Mouse (Mus musculus) right cerebral cortex, postnatal 36 days (tissue): Measurements from ENCODE around the gene Lmf1.

ENCODE experiments used
- DNase-seq, 2 experiments: peaks; one replicate each; pipeline ENCODE4 v3.0.0; 2022; ENCODE audit warnings: low spot score in 2 of 2, mixed read lengths in 1 of 2

The Lmf1 gene

GRCm38 (mm10) chr17:25568206-25568605 lies 10.7 kb upstream of the Lmf1 start:
- no peak for DNase-seq

- DNase-seq = no peak
Observed at GRCm38 (mm10) chr17:25568880-25569279, 10.0 kb upstream of the Lmf1 start.

GRCm38 (mm10) chr17:25569833-25570647 lies 8.8 kb upstream of the Lmf1 start:
- DNase-seq = no peak

GRCm38 (mm10) chr17:25570648-25571452 lies 8.0 kb upstream of the Lmf1 start, which contains the start of gene Sox8:
TSS of gene Sox8 (minus strand) at chr17:25570686.
- DNase-seq = peak; percentile 90 to 91

- DNase-seq = no peak
Observed at GRCm38 (mm10) chr17:25571453-25571820, 7.4 kb upstream of the Lmf1 start.

DNA sequence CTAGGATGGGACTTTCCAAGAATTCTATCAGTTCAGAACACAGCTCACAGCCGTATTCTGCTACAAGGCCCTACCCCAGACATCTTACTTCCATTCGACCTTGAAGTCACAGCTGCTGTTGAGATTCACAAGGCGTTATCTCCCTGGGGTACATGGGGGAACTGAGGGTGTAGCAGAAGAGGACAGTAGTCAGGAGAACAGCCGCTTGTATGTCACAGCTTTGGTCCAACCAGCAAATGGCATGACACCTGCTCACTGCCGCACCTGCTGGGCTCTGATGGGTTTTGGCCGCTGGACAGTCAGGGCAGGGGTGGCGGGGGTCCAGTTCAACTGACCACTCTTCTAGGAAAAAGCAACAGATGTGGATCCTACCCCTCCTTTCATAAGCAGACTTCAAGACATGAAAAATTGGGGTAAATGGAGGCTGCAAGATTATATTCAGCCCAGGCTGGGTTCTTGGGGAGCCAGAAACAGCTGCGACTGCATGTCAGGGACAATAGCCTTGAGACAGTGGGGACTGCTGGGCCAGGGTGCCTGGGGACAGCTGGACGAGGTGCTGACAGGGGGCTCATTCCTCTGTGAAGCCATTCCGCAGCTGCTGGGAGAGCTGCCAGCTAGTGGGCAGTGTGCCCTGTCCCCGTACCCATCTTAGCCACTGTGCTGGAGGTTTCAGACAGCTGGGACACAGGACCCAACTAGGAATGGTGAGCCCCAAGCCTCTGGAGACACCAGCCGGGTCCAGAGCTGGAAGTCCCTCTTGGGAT lies 3.5 kb upstream of the Lmf1 start:
- DNase-seq = no peak

GRCm38 (mm10) chr17:25576034-25576433 lies 2.9 kb upstream of the Lmf1 start:
- no peak for DNase-seq

DNA sequence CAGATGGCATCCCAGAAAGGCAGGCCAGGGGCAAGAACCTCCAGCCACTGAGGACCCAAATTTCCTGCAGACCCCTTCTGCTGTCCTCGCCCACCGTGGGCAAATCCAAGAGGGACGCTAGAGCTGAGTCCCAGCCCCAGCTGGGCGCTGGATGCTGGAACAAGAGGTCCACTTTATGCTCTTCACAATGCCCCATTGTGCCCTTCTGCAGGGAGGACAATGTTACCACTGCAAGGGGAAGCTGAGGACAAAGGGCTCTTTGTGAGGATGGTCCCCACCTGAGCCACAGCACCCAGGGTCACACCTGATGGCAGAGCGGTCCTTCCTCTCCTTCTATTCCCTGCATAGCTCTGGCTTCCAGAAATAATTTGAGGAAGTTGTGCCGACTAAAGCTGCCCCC lies 1.6 kb upstream of the Lmf1 start:
- DNase-seq = no peak

- DNase-seq = no peak
Observed at GRCm38 (mm10) chr17:25577702-25578101, 1.2 kb upstream of the Lmf1 start.

- DNase-seq = no peak
Observed at GRCm38 (mm10) chr17:25579332-25580047, 605 bp downstream of the Lmf1 start.

GRCm38 (mm10) chr17:25582076-25582475 lies 3.2 kb downstream of the Lmf1 start:
- no peak for DNase-seq

DNA sequence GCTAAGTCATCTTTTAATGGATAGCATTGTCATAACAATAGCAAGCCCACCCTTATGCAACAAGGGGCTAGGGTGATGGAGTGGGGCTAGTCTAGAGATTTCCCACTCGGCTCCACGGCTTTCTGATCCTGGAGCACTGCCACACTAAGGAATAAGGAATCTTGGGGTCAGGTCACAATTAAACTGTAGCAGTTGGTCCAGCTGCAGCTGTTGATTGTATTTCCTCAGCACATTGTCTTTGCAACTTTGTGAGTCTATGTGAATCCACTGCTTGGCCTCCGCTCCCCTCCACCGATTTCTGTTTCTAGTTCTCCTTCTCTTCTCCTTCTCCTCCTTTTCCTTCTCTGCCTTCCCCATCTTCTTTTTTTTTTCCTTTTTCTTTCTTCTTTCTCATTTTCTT lies 4.2 kb downstream of the Lmf1 start:
- no peak for DNase-seq

- no peak for DNase-seq
Observed at GRCm38 (mm10) chr17:25583858-25584257, 5.0 kb downstream of the Lmf1 start.

DNA sequence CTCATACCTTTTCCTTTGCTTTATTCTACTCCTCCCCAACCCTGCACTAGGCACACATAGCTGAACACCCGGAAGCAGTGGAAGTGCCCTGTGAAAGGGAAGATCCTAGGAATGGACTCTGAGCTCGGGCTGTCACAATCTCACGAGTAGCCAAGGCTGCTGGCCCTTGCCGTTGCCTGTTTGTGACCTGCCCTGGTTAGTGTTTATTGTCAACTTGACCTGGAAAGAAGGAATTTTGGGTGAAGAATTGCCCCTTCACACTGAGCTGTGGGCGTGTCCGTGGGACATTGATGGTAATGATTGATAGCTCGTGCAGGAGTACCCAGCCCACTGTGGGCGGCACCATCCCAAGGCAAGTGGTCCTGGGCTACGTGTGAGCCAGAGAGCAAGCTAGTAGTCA lies 5.8 kb downstream of the Lmf1 start:
- DNase-seq = no peak

DNA sequence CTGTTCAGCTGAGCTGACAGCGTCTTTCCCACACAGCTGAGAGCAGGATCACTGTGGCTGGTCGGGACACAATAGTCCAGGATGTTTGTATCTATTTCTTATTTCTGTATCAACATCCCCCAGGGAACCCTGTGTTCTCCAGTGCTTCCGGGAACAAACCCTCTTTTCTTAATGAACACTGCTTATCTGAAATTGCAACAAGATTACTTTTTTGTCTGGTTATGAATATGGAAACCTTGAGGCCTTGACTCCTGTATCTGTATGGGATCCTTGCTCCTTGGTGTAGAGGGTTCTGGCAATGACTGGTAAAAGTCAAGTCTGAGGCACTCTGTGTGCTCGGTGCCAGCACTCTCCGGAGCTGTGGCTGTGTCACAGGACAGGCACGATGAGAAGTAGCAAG lies 11.2 kb downstream of the Lmf1 start:
- DNase-seq = no peak

- DNase-seq = no peak
Observed at GRCm38 (mm10) chr17:25590985-25591384, 12.1 kb downstream of the Lmf1 start.

DNA sequence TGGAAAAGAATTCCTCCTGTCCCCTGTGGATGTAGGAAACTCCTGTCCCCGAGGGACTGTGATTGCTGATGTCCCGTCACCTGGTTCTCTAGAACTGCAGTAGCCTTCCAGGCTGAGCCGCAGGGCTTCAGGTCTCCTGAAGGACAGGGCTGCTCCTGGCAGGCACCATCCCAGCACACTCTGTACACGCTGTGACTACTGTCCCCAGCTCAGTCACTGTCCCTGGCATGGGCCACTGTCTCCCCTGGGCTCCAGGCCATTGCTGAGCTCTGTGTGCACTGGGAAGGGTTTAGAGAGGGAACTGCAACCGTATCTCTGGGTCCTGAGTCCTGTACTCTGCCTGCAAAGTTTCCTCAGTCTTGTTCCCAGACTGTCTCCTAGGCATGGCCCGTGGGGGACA lies 13.5 kb downstream of the Lmf1 start:
- DNase-seq = no peak

DNA sequence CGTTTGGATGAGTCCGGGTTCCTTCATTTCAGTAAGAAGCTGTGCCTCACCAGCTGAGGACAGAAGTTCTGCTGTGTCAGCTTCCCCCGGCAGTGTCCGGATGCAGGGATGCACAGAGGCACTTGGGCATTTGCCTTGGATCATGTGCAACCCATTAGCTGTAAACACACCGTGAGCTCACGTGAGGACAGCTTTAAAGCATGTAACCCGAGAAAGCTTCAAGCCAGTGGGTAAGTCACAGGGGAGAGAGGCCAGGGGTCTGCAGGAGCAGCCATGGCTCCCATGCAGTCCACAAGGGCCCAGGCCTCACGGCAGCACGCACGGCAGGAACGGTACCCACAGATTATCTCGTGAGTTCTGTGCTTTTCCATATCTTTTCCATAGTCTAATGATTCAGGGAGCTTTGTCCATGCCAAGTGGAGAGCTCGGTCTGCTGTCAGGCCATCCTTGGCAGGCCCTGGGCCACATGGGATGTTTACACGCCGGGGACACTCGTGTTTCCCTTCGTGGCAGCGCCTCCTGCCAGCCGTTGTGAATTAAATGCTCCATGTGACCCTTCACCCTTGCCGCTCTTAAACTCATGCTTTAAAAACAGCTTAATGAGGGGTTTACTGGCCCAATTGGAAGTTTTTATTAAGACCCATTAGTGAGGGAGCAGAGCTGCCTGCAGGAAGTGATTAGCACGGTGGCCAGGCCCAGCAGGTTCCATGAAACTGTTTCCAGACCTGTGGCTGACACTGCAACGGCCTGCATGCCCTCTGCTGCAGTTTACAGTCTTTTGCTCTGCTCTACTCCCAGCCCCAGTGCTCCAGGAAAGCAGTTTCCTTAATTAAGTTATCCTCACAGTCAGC lies 14.8 kb downstream of the Lmf1 start:
- no peak for DNase-seq

DNA sequence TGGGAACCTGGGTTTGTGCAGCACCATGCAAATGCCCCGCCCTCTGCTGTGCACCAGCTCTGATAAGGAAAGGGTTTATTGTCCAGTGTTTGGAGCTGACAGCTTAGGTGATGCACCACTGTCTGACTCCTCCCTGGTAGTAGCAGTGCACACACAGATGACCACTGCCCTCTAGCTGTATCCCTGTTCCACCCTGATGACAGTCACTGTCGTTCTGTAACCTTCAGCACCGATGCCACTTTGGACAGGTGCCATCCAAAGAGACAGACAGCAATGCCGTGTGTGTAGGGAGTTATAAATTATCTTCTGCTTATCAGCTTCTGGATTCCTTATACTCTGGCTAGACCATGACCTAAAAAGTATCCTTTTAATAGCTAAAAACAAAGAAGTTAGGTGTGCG lies 16.6 kb downstream of the Lmf1 start:
- DNase-seq = no peak

DNA sequence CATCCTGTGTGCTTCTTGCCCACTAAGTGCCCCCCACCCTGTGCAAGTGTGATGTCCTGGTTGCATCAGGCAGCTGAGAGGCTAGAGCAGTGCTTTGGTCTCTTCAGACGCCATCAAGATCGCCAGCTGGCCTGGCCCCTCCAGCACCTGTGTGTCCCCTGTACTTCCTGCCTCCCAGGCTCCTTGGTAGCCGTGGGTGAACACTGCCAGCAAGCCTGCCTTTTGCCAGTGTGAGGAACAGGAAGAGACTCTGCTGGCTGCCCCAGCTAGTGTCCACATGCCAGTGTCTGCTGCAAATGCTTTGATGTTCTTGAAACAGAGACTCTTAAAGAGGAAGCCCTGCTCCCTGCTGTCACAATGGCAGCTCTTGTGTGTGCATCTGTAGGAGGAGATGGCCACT lies 18.7 kb downstream of the Lmf1 start:
- DNase-seq = no peak

GRCm38 (mm10) chr17:25602366-25602765 lies 23.5 kb downstream of the Lmf1 start:
- no peak for DNase-seq
